Mouse (Mus musculus): Measurements from ENCODE around the gene Kif26b.

- TF ChIP-seq EP300 (IDR thresholded peaks at IDR 0.05; ENCODE audit: insufficient read depth, low read depth, low read length) (no peak), CTCF (IDR thresholded peaks at IDR 0.05) (no peak)
Measured at GRCm38 (mm10) chr1:178631863-178632262, 102.9 kb downstream of the Kif26b start.
